Mouse (Mus musculus): ENCODE measurements around the gene Derl3.
"Not testable (repeated sequence)": the region's sequence is repeated elsewhere in the genome, so short reads cannot be mapped to it uniquely, and the experiment has no call there.

Derl3 gene

DNA sequence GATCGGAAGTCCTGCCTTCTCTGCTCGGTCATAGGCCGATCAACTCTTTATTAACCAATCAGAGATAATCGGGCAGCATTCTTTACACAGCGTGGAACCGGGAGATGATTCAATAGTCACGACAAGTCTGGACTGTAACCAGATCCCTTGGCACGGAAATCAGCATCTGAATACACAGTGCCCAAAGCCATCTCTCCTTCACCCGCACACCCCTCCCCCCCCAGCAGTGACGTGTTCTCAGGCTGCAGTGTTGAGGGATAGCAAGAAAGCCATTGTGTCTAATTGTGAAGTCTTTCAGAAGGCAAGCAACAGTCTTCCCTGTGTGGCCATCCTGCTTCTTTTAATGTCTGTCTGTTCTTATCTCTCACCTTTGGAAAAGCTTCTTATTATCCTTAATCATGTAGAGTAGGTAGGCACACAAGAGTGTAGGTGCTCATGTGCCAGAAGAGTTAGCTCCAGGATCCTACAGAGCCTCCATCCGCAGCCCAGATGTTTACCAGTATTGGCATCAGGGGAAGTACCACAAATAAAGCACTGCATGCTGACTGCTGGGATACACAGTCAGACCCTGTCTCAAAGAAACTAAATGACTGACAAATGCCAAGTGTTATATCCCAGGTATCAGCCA is 20.2 kb upstream of the Derl3 start:
- peak; percentile 96 for DNase-seq (ENCODE audit: low spot score)

DNA sequence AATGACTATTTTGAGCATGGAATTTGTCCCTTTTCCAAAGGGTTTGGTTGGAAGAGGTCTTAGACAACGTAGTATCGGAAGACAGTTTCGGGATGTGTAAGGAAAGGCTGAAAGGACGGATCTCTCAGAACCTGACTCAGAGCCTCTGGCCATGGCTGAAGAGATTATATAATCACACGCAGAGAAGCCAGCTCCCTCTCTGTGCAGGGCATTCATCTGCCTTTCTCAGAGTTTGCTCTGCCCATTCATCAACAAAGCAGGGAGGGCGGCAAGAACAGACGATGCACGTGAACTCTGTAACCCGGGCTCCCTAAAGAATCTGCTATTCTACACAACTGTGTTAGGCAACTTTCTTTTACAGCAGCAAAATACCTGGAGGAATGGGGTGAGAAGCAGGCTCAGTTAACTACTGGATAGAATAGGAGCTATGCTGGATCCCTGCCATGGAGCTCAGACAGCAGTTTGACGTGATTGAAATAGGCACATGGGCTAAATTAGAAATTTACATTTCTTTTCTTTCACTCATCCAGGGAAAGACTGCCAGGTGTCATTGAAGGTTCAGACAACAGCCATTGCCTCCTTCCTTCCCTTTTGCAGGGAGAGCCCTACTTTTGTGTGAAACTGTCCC is 19.6 kb upstream of the Derl3 start:
- DNase-seq (ENCODE audit: low spot score) = peak; percentile 55

DNA sequence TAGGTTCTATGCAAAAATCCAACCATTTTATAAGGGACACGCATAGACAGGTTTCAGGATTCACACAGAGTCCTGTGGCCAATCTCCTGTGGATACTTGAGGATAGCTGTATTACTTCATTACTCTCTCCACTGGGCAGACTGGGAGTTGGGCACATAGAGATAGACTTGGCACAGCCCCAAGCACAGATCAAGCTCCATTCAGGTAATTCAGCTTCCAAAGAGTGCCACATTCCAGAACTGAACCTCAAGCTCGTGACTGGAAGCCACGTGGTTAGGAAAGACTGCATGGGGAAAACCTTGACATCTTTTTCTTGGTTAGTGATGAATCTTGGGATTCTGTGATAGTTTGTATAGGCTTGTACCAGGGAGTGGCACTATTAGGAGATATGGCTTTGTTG is 14.4 kb upstream of the Derl3 start:
- DNase-seq (ENCODE audit: low spot score) = no peak

DNA sequence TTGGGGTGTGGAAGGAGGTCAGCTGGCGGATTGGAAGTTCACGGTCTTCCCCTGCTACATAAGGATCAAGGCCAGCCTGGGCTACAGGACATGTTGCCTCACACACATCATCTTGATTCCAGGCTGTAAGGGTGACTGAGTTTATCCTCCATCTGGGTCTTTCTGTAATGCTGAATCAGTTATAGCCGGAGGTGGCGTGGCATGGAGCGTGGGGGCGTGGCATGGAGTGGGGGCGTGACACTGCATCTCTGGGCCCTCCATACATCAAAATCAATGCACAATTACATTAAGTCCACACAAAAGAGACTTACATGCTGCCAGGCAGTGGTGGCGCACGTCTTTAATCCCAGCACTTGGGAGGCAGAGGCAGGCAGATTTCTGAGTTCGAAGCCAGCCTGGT is 12.9 kb upstream of the Derl3 start:
- no peak for DNase-seq (ENCODE audit: low spot score)

GRCm38 (mm10) chr10:75880771-75881577 is 12.2 kb upstream of the Derl3 start:
- DNase-seq (ENCODE audit: low spot score) = no peak

DNA sequence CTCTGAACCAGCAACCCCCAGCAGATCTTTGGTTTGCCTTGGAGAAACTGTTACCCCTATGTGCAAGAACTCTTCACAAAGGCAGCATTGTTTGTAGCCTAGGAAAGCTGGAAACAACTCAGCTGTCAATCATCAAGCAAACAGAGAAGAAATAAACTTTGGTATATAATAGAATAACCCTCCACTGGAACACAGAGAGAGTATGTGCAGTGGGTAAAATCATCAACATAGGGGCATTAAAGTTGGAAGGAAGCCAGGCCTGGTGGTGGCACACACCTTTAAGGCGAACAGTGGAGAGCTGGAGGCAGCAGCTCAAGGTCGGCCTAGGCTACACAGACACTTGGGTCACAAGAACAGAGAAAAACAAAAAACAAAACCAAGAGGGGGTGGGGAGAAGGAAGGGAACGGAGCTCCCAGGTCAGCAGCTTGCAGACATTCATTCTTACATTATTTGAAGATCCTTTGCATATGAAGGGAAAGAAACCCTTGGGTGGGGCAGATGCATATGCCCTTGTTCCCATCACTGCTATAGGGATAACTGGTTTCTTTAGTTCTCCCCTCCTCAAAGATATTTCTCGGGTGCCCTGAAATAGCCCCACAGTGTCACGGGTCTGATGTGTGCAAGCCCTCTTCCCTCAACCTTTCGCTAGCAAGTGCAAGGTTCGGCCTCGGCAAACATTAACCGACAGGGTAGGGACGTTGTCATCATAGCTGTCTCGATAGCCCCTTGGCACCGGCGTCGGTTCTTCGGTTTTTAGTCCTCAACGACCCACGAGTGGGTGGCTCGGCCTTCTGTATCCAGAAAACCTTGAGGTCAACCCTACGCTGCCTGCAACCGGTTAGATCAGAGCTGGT is 11.4 kb upstream of the Derl3 start:
- DNase-seq (ENCODE audit: low spot score) = peak; percentile 32

DNA sequence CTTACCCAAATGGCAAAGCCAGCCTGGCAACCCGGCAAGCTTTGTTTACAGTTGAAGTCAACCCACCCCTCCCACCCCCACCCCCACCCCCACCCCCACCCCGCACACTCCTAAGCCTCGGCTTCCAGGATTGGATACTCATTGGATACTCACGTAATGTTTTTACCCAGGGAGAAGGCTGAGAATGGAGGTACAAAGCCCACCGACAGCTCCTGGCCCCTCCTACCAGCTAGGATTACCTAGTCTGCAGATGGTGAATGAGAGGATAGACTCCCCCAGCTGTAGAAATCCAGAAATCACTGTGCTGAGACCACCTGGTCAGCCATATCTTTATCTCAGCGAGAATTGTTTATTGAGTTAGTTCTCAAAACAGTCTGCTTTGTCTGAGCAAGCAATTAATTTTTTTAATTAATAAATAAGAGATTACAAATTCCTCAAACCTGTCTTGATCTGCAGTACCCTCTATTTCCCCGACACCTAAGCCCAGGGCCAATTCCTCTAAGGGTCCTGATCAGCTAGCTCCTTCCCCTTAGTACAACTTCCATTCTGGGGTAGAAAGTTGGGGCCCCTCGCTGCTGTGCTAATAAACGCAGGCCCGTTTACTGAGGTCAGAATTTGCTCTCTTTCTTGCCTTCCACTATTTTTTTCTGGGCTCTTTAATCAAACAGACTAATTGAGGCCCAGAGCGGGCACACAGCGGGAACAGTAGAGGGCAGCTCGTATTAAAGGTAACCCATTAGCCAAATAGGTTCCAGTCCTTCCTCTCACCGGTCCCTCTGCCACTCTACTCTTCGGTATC is 10.6 kb upstream of the Derl3 start:
- DNase-seq (ENCODE audit: low spot score) = peak; percentile 45

DNA sequence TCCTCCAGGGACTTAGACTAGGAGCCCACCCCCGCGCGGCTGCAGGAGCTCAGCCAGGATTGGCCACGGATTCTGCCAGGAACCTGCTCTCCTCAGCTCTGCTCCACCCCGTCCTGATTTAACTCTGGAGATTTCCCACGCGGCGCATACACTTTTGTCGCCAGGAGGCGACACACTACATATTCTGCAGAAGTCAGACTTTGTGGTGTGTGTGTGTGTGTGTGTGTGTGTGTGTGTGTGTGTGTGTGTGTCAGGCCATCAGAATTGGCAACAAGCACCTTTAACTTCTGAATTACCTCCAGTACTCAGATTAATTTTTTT is 10.0 kb upstream of the Derl3 start:
- peak; percentile 87 for DNase-seq (ENCODE audit: low spot score)

DNA sequence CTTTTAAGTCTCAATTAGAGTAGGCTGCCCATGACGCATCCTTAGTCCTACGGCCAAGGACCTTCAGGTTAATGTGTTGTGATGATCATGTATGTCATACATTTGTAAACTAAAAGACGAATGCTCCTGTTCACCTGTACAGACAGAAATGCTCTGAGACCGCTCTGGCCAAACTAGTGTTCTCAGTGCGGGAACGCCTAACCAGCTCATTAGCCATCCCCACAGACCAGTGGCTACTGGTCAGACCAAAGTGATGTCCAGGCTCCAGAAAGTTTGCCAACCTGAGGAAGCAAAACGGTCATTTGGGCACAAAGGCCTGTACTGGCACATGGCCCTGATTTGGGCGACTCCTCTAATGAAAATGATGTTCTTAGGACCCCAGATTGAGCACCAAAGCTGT is 8.5 kb upstream of the Derl3 start:
- no peak for DNase-seq (ENCODE audit: low spot score)

GRCm38 (mm10) chr10:75887504-75887903 is 5.7 kb upstream of the Derl3 start:
- not testable (repeated sequence) for DNase-seq (ENCODE audit: low spot score)

- DNase-seq (ENCODE audit: low spot score) = peak; percentile 10
Measured at GRCm38 (mm10) chr10:75889406-75890153, 3.6 kb upstream of the Derl3 start.

DNA sequence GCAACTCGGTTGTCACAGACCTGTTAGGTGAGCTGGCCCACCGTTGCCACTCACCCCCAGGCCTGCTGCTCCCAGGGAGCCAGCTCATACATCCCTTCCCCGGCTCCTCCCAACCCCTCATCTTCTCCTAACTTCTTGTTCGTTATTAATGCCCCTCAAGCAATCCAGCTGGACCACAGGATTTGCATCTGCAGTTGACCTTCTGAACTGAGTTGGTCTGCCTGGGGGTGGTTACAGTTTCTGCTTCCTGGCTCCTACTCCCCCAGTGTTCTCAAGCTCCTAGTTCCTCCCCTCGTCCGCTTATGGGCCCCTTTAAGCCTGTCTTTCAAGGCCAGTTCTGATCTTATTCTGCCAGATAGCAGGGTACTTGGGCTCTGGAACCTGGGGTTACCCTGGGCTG is 1.4 kb downstream of the Derl3 start:
- no peak for DNase-seq (ENCODE audit: low spot score)

DNA sequence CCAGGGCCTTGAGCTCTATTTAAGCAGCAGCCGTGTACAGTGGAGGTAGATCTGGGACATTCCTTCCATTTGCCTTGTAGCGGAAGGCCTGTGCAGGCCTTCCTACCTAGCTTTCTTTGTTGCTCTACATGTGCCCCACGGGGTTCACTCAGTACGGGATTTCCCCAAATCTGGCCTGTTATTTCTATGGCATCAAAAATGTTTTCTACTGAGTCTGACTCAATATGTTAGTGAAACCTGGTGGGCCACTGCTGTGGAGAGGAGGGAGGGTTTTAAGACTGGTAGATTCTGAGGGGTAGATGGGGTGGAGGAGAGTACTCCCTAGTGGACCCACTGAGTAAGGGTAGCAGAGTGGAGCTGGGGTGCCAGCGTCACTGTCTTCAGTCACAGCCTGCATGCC is 2.5 kb downstream of the Derl3 start:
- no peak for DNase-seq (ENCODE audit: low spot score)

- DNase-seq (ENCODE audit: low spot score) = no peak
Measured at GRCm38 (mm10) chr10:75896208-75896607, 3.0 kb downstream of the Derl3 start.

DNA sequence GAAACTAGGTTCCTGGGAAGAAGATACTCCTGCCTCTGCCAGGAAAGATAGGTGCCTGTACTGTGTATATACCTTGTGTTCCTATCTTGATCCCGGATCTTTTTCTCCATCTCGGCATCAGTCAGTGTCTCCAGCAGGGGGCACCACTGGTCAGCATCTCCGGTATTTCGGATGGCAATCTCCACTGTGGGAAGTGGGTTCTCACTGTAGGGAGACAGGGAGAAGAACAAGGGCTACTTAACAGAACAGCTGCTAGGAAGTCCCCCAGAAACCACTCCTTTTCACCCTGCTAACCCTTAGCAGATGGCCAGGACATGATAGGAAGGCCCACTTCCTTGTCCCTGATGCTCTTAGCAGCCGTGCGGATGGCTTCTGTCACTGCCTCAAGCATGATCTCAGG is 4.2 kb downstream of the Derl3 start:
- DNase-seq (ENCODE audit: low spot score) = peak; percentile 83

DNA sequence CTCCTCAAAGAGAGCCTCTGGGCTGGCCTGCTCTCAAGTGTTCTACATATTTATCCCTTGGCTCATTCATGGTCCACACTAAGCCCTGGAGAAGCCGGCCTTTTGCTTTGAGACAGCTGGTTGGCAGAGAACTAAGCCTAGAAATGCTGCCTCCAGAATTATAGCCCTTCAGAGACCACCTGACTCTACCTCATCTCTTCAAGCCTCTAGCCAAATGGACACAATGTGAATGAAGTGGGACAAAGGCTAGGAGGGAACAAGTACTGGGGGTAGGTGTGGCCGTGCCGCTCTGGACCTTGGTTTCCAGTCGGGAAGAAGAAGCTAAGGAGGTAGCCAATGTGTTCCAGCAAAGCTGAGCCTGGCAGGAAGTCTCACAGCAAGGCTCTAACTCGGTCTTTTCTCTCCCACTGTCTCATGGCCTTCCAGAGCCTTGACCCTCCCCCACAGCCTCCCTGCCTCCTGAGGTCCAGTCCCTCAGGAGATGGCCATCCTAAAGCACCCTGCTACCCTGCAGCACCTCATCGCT is 4.9 kb downstream of the Derl3 start:
- no peak for DNase-seq (ENCODE audit: low spot score)

GRCm38 (mm10) chr10:75898846-75899245 is 5.6 kb downstream of the Derl3 start:
- DNase-seq (ENCODE audit: low spot score) = no peak

GRCm38 (mm10) chr10:75904391-75904790 is 11.2 kb downstream of the Derl3 start:
- no peak for DNase-seq (ENCODE audit: low spot score)

- no peak for DNase-seq (ENCODE audit: low spot score)
Measured at GRCm38 (mm10) chr10:75906882-75907281, 13.7 kb downstream of the Derl3 start.

DNA sequence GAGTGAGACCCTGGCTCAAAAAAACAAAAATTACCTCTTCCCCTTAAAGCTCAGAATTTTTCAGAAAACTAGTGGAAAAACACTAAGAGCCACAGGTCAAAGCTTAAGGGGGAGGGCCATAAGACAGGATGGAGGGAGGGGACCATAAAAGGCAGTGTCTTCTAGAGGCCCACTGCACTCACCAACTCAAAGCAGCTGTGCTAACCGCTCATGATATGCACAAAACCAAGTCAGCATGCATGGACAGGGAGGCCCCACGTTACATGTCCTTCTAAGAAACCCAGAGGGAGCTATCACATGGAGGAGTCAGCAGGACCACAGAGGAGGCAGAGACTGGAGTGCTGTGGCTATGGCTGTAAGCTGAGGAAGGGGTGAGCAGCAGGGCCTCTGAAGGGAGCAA is 17.5 kb downstream of the Derl3 start:
- DNase-seq (ENCODE audit: low spot score) = no peak

All from embryo, embryonic 10.5 days (tissue).